Mouse (Mus musculus): ENCODE data around the gene Pcdh18. TPM values are rescaled to one million over a fixed set of nuclear protein-coding genes. Genes with fewer than 3 reads are reported as not detected.

The Pcdh18 gene
- polyA plus RNA-seq, 1 experiment from 2014 or later, result 39.1 TPM

DNA sequence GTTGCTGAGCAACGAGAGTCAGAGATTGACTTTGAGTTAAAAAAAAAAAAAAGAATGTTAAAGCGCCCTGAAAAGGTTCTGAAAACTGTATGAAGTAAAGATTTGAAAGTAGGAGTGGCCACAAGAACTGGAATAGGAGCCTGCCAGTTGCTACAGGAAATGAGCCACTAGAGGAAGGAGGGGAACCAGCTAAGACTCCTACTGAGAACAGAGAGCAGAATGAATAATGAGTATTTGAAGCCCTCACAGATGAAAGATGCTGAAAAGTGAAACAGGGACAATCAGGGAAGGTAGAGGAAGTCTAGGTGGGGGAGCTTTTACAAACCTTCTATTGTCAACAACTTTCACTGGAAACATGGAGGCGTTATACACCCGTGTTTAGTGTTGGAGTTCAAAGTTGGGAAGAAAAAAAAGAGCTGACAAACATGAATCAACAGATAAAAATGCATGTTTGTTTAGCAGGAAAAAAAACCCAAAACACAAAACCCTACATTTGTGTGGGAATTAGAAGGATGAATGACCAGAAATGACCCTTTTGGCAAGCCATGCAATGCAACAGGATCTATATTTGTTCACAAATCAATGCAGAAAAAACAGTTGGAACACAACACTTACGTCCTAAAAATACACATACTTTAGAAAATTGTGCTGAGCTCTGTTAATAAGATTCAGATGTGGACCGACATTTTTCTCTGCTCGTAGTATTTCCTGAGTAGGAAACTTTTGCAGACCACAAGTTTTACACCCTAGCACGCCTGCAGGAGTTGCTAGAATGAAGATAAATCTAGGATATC lies 7.4 kb downstream of the Pcdh18 start:
- Histone ChIP-seq H3K4me3 (no peak overlapping the region), H3K9ac (no peak overlapping the region), H3K27ac (no peak overlapping the region), H3K36me3 (replicated peaks) (peaks cover 8% of the 10 kb centered on the region), H3K4me2 (peak overlapping the region; percentile 0; the same call in 1 of the 2 replicates), H3K9me3 (no peaks in the 10 kb centered on the region), H3K4me1 (peaks cover 50% of the 10 kb centered on the region), H3K27me3 (replicated peaks) (no peaks in the 10 kb centered on the region)
- ATAC-seq (replicated peaks), result no peak
- 58% methylated on average over 8 of the region's 8 CpGs for WGBS

GRCm38 (mm10) chr3:49748054-49748453 lies 9.1 kb downstream of the Pcdh18 start:
- Histone ChIP-seq H3K36me3 (replicated peaks) (peaks cover 14% of the 10 kb centered on the region), H3K4me3 (no peak overlapping the region), H3K27ac (no peak overlapping the region), H3K9me3 (no peaks in the 10 kb centered on the region), H3K9ac (no peak overlapping the region), H3K4me1 (peaks cover 36% of the 10 kb centered on the region), H3K4me2 (no peak overlapping the region), H3K27me3 (replicated peaks) (no peaks in the 10 kb centered on the region)
- WGBS, result 91% methylated on average over 1 of the region's 1 CpGs
- ATAC-seq (replicated peaks), result no peak

DNA sequence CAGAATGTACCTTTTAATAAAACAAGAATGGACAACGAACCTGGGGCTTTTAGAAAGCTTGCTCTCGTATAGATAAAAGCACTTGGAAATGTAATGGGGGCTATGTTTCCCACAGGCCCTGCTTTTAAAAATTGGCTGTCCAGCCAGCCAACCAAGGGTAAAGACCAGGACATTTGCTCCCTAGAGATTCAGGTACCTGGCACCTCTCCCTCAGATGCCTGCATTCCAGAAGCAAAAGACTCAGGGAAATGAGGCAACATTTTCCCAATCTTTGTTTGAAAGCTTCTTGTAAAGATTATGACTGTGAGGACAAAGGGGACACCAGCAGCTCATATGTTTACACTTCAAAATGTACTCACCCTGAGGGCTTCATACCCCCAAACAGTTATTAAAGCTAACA lies 18.1 kb downstream of the Pcdh18 start:
- 80% methylated on average over 2 of the region's 2 CpGs for WGBS
- ATAC-seq (replicated peaks), result no peak
- no peak overlapping the region for H3K27ac ChIP-seq
- no peak overlapping the region for H3K4me3 ChIP-seq
- no peaks in the 10 kb centered on the region for H3K9me3 ChIP-seq
- H3K4me2 ChIP-seq, result no peak overlapping the region
- 0 out of 2 replicates have a peak, but pooled peaks cover 2% of the 10 kb centered on the region for H3K36me3 ChIP-seq (replicated peaks)
- H3K9ac ChIP-seq, result no peak overlapping the region
- no peaks in the 10 kb centered on the region for H3K4me1 ChIP-seq
- H3K27me3 ChIP-seq (replicated peaks), result no peaks in the 10 kb centered on the region

DNA sequence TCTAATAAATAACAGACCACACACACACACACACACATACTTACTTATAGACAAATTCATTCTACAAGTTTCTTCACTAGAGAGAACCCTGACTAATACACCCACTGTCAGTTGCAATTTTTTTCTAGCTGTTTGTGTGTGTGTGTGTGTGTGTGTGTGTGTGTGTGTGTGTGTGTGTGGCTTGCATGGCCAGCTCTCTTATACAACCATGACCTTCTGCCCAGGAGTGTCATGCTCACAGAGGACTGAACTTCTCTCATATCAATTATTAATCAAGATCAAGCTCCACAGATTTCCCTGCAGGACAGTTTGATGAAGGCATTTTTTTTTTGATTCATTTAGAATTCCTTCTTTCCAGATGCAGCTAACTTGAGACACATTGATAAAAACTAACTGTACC lies 18.6 kb downstream of the Pcdh18 start:
- Histone ChIP-seq H3K9ac (no peak overlapping the region), H3K4me1 (no peaks in the 10 kb centered on the region), H3K27ac (no peak overlapping the region), H3K27me3 (replicated peaks) (no peaks in the 10 kb centered on the region), H3K9me3 (no peaks in the 10 kb centered on the region), H3K4me3 (no peak overlapping the region), H3K36me3 (replicated peaks) (no peaks in the 10 kb centered on the region), H3K4me2 (no peak overlapping the region)
- no peak for ATAC-seq (replicated peaks)

- H3K4me2 ChIP-seq, result no peak overlapping the region
- WGBS, result 13% methylated on average over 2 of the region's 2 CpGs
- no peak overlapping the region for H3K4me3 ChIP-seq
- ATAC-seq (replicated peaks), result no peak
- no peak overlapping the region for H3K27ac ChIP-seq
- H3K9ac ChIP-seq, result no peak overlapping the region
- no peaks in the 10 kb centered on the region for H3K36me3 ChIP-seq (replicated peaks)
- peaks cover 3% of the 10 kb centered on the region; the same call in 1 of the 2 replicates for H3K4me1 ChIP-seq
- no peaks in the 10 kb centered on the region for H3K9me3 ChIP-seq
- no peaks in the 10 kb centered on the region for H3K27me3 ChIP-seq (replicated peaks)
These were observed 50.6 kb downstream of the Pcdh18 start for GRCm38 (mm10) chr3:49706503-49706902.

DNA sequence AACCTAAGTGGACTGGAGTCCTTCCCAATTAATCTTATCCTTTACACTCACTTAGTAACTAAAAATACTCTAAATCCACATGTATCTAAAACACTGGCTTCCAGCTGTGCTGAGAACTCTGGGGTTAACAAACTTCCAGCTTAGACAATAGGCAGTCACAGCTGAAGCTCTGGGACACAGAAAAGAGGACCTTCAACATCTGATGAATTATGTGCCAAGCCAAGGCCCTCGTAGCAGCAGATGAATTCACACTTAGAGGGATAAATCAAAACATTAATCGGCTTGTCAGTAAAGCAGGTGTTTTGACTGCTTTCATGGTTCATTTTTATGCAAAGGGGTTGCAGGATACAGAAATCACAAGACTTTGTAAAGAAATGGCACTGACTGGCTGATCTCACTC lies 57.2 kb downstream of the Pcdh18 start:
- Histone ChIP-seq H3K4me1 (no peaks in the 10 kb centered on the region), H3K27ac (no peak overlapping the region), H3K4me3 (no peak overlapping the region), H3K4me2 (no peak overlapping the region), H3K27me3 (replicated peaks) (no peaks in the 10 kb centered on the region), H3K9me3 (no peaks in the 10 kb centered on the region), H3K36me3 (replicated peaks) (no peaks in the 10 kb centered on the region), H3K9ac (no peak overlapping the region)
- WGBS, result 6% methylated on average over 2 of the region's 2 CpGs
- ATAC-seq (replicated peaks), result no peak

Data from midbrain, embryonic 15.5 days (tissue).